Mouse (Mus musculus) hindbrain, embryonic 11.5 days (tissue): Measurements from ENCODE around the gene Olfr1099. TPM values are rescaled to one million over a fixed set of nuclear protein-coding genes. Genes with fewer than 3 reads are reported as not detected.

Experiments used
- ATAC-seq: fragments of 200-750 bp; cut with Nextera tagmentation; 2 replicates; pipeline ENCODE4 v1.8.0; 2017; ENCODE audit warnings: mild to moderate bottlenecking, moderate TSS enrichment, moderate library complexity; ENCODE audit not compliant: low FRiP score
- DNase-seq: peaks from one replicate; pipeline ENCODE4 v3.0.0-alpha.2; 2015; ENCODE audit warnings: low spot score
- H3K27ac ChIP-seq: fragments of 300-500 bp; sonication (generic); 2 replicates; pipeline ENCODE4 v1.5.1; 2014; ENCODE audit warnings: mild to moderate bottlenecking, low read depth, low read length
- H3K27me3 ChIP-seq: fragments of 300-500 bp; sonication (generic); 2 replicates; pipeline ENCODE4 v1.6.1; 2014; ENCODE audit warnings: mild to moderate bottlenecking, low read length, moderate library complexity, mixed read lengths; ENCODE audit not compliant: control insufficient read depth, insufficient read depth
- H3K36me3 ChIP-seq: fragments of 300-500 bp; sonication (generic); 2 replicates; pipeline ENCODE4 v1.6.1; 2014; ENCODE audit warnings: mild to moderate bottlenecking, low read length, moderate library complexity, mixed read lengths; ENCODE audit not compliant: control insufficient read depth, insufficient read depth
- H3K4me1 ChIP-seq: fragments of 300-500 bp; sonication (generic); replicated peaks from 2 replicates; pipeline ENCODE4 v1.6.1; 2014; ENCODE audit warnings: low read length, mixed read lengths; ENCODE audit not compliant: control insufficient read depth, insufficient read depth
- H3K4me2 ChIP-seq: fragments of 300-500 bp; sonication (generic); replicated peaks from 2 replicates; pipeline ENCODE4 v1.6.1; 2014; ENCODE audit warnings: mild to moderate bottlenecking, low read depth, low read length
- H3K4me3 ChIP-seq: fragments of 300-500 bp; sonication (generic); 2 replicates; pipeline ENCODE4 v1.5.1; 2014; ENCODE audit warnings: low read depth, low read length
- H3K9ac ChIP-seq: fragments of 300-500 bp; sonication (generic); 2 replicates; pipeline ENCODE4 v1.6.1; 2014; ENCODE audit warnings: low read depth, low read length
- H3K9me3 ChIP-seq: fragments of 300-500 bp; sonication (generic); 2 replicates; pipeline ENCODE4 v1.6.1; 2016; ENCODE audit warnings: low read length; ENCODE audit not compliant: control insufficient read depth
- WGBS: fragments of 180-500 bp; shearing (Covaris S2); extraction: QIAGEN DNeasy Blood & Tissue Kit; methylation state at CpG from one replicate; pipeline ENCODE4 v1.1.7; 2014; 5-methylcytosine and 5-hydroxymethylcytosine counted together
- polyA plus RNA-seq: library from polyadenylated mRNA; unstranded; fragments of >200 nt; fragmentation: Nextera tagmentation; extraction: Ambion mirVana; gene quantifications from 2 replicates; pipeline ENCODE4 v1.2.1, GENCODE M21; 2014

Gene Olfr1099
- polyA plus RNA-seq, result not detected in 2 replicates

- 76% methylated on average over 1 of the region's 1 CpGs for WGBS
- Histone ChIP-seq H3K4me1 (no peaks in the 10 kb centered on the region), H3K9me3 (no peaks in the 10 kb centered on the region), H3K9ac (no peak within 1 kb of the TSS), H3K4me3 (no peak within 1 kb of the TSS), H3K27me3 (no peaks in the 10 kb centered on the region), H3K4me2 (no peak within 1 kb of the TSS), H3K36me3 (no peaks in the 10 kb centered on the region), H3K27ac (no peak within 1 kb of the TSS)
- ATAC-seq, result no peak
- DNase-seq, result no peak
Observed at GRCm38 (mm10) chr2:86960593-86960992, at the start of gene Olfr1099. TSS of gene Olfr1099 (minus strand) at chr2:86960693.

GRCm38 (mm10) chr2:86998098-86998497, 37.6 kb upstream of the Olfr1099 start, which contains the start of gene Olfr1102:
TSS of gene Olfr1102 (plus strand) at chr2:86998398.
- no peak within 1 kb of the TSS for H3K9ac ChIP-seq
- no peak within 1 kb of the TSS for H3K4me2 ChIP-seq
- no peaks in the 10 kb centered on the region for H3K27me3 ChIP-seq
- no peaks in the 10 kb centered on the region for H3K36me3 ChIP-seq
- no peaks in the 10 kb centered on the region for H3K4me1 ChIP-seq
- DNase-seq, result no peak
- H3K27ac ChIP-seq, result no peak within 1 kb of the TSS
- ATAC-seq, result no peak
- H3K9me3 ChIP-seq, result no peaks in the 10 kb centered on the region
- H3K4me3 ChIP-seq, result no peak within 1 kb of the TSS

- no peaks in the 10 kb centered on the region for H3K9me3 ChIP-seq
- H3K4me3 ChIP-seq, result no peak within 1 kb of the TSS
- DNase-seq (no peak), ATAC-seq (no peak)
- WGBS, result 87% methylated on average over 3 of the region's 3 CpGs
- no peak within 1 kb of the TSS for H3K4me2 ChIP-seq
- H3K9ac ChIP-seq, result no peak within 1 kb of the TSS
- H3K27ac ChIP-seq, result no peak within 1 kb of the TSS
- H3K27me3 ChIP-seq, result no peaks in the 10 kb centered on the region
- no peaks in the 10 kb centered on the region for H3K36me3 ChIP-seq
- no peaks in the 10 kb centered on the region for H3K4me1 ChIP-seq
Observed at GRCm38 (mm10) chr2:86991121-86991520, 30.6 kb upstream of the Olfr1099 start, which contains the start of gene Olfr1101. TSS of gene Olfr1101 (minus strand) at chr2:86991221.

GRCm38 (mm10) chr2:86979854-86980253, 19.4 kb upstream of the Olfr1099 start, which contains the start of gene Olfr1100:
TSS of gene Olfr1100 (minus strand) at chr2:86979954.
- no peaks in the 10 kb centered on the region for H3K9me3 ChIP-seq
- WGBS, result 81% methylated on average over 3 of the region's 3 CpGs
- ATAC-seq (no peak), DNase-seq (no peak)
- H3K9ac ChIP-seq, result no peak within 1 kb of the TSS
- no peak within 1 kb of the TSS for H3K4me3 ChIP-seq
- H3K36me3 ChIP-seq, result no peaks in the 10 kb centered on the region
- no peaks in the 10 kb centered on the region for H3K27me3 ChIP-seq
- no peak within 1 kb of the TSS for H3K4me2 ChIP-seq
- H3K27ac ChIP-seq, result no peak within 1 kb of the TSS
- no peaks in the 10 kb centered on the region for H3K4me1 ChIP-seq

- H3K27me3 ChIP-seq, result no peaks in the 10 kb centered on the region
- H3K9ac ChIP-seq, result no peak overlapping the region
- H3K4me1 ChIP-seq, result no peaks in the 10 kb centered on the region
- no peak for DNase-seq
- H3K4me2 ChIP-seq, result no peak overlapping the region
- no peaks in the 10 kb centered on the region for H3K36me3 ChIP-seq
- no peaks in the 10 kb centered on the region for H3K9me3 ChIP-seq
- H3K27ac ChIP-seq, result no peak overlapping the region
- no peak overlapping the region for H3K4me3 ChIP-seq
- no peak for ATAC-seq
Observed at GRCm38 (mm10) chr2:86926557-86926956, 33.9 kb downstream of the Olfr1099 start.

- no peak within 1 kb of the TSS for H3K4me2 ChIP-seq
- WGBS, result 94% methylated on average over 1 of the region's 1 CpGs
Observed at GRCm38 (mm10) chr2:86924445-86924844, 36.0 kb downstream of the Olfr1099 start, which contains the start of gene Olfr1098. TSS of gene Olfr1098 (minus strand) at chr2:86924545.

GRCm38 (mm10) chr2:86905647-86906046, 54.8 kb downstream of the Olfr1099 start:
- H3K9me3 ChIP-seq, result no peaks in the 10 kb centered on the region
- no peaks in the 10 kb centered on the region for H3K27me3 ChIP-seq
- no peak overlapping the region for H3K27ac ChIP-seq
- H3K9ac ChIP-seq, result no peak overlapping the region
- no peak for ATAC-seq
- H3K4me3 ChIP-seq, result no peak overlapping the region
- H3K4me1 ChIP-seq, result no peaks in the 10 kb centered on the region
- DNase-seq, result no peak
- 90% methylated on average over 2 of the region's 2 CpGs for WGBS
- H3K4me2 ChIP-seq, result no peak overlapping the region
- no peaks in the 10 kb centered on the region for H3K36me3 ChIP-seq

More at GRCm38 (mm10) chr2:86924445-86924844, 36.0 kb downstream of the Olfr1099 start, which contains the start of gene Olfr1098:
- Histone ChIP-seq H3K27ac (no peak within 1 kb of the TSS), H3K4me3 (no peak within 1 kb of the TSS), H3K4me1 (no peaks in the 10 kb centered on the region), H3K27me3 (no peaks in the 10 kb centered on the region), H3K36me3 (no peaks in the 10 kb centered on the region), H3K9ac (no peak within 1 kb of the TSS), H3K9me3 (no peaks in the 10 kb centered on the region)
- ATAC-seq (no peak), DNase-seq (no peak)

Other genes with a start within 250 kb of the Olfr1099 start
- not detected in 2 replicates for gene Olfr1089, start 227.0 kb downstream of the Olfr1099 start, polyA plus RNA-seq
- not detected in 2 replicates for gene Olfr1090, start 201.7 kb downstream of the Olfr1099 start, polyA plus RNA-seq
- gene Olfr1093, start 178.2 kb downstream of the Olfr1099 start, polyA plus RNA-seq, result not detected in 2 replicates
- not detected in 2 replicates for gene Olfr141, start 150.7 kb downstream of the Olfr1099 start, polyA plus RNA-seq
- not detected in 2 replicates for gene Olfr1094, start 136.0 kb downstream of the Olfr1099 start, polyA plus RNA-seq
- gene Olfr1095, start 109.0 kb downstream of the Olfr1099 start, polyA plus RNA-seq, result not detected in 2 replicates
- not detected in 2 replicates for gene Gm13723, start 85.9 kb downstream of the Olfr1099 start, polyA plus RNA-seq
- gene Olfr1097, start 68.5 kb downstream of the Olfr1099 start, polyA plus RNA-seq, result not detected in 2 replicates
- gene Olfr1098, start 36.1 kb downstream of the Olfr1099 start, polyA plus RNA-seq, result not detected in 2 replicates
- not detected in 2 replicates for gene Olfr1100, start 19.3 kb upstream of the Olfr1099 start, polyA plus RNA-seq
- gene Olfr1101, start 30.5 kb upstream of the Olfr1099 start, polyA plus RNA-seq, result not detected in 2 replicates
- not detected in 2 replicates for gene Olfr1102, start 37.7 kb upstream of the Olfr1099 start, polyA plus RNA-seq
- gene Olfr1104, start 66.4 kb upstream of the Olfr1099 start, polyA plus RNA-seq, result not detected in 2 replicates
- gene Olfr1105, start 75.8 kb upstream of the Olfr1099 start, polyA plus RNA-seq, result not detected in 2 replicates
- gene Olfr1106, start 91.6 kb upstream of the Olfr1099 start, polyA plus RNA-seq, result not detected in 2 replicates
- gene Olfr1107, start 115.1 kb upstream of the Olfr1099 start, polyA plus RNA-seq, result not detected in 2 replicates
- gene Olfr1109, start 135.3 kb upstream of the Olfr1099 start, polyA plus RNA-seq, result not detected in 2 replicates
- gene Olfr259, start 153.9 kb upstream of the Olfr1099 start, polyA plus RNA-seq, result not detected in 2 replicates
- gene Olfr1110, start 179.6 kb upstream of the Olfr1099 start, polyA plus RNA-seq, result not detected in 2 replicates
- not detected in 2 replicates for gene Olfr1111, start 191.9 kb upstream of the Olfr1099 start, polyA plus RNA-seq
- gene Olfr1112, start 227.1 kb upstream of the Olfr1099 start, polyA plus RNA-seq, result not detected in 2 replicates
- gene Olfr1113, start 248.3 kb upstream of the Olfr1099 start, polyA plus RNA-seq, result not detected in 2 replicates